Mouse (Mus musculus) lung, embryonic 14.5 days (tissue): ENCODE data around the gene Fam184a. TPM values are rescaled to one million over a fixed set of nuclear protein-coding genes. Genes with fewer than 3 reads are reported as not detected.

Experiments
- ATAC-seq: fragments of 200-750 bp; cut with Nextera tagmentation; 2 replicates; pipeline ENCODE4 v1.8.0; 2017; ENCODE audit warnings: mild to moderate bottlenecking, moderate TSS enrichment, moderate library complexity; ENCODE audit not compliant: insufficient read depth
- DNase-seq: peaks from one replicate; pipeline ENCODE4 v3.0.0-alpha.2; 2015
- H3K27ac ChIP-seq: fragments of 300-500 bp; sonication (generic); 2 replicates; pipeline ENCODE4 v1.5.1; 2014; ENCODE audit warnings: low read depth, mild to moderate bottlenecking, moderate library complexity
- H3K27me3 ChIP-seq: fragments of 300-500 bp; sonication (generic); 2 replicates; pipeline ENCODE4 v1.6.1; 2014; ENCODE audit warnings: low read length, control low read depth; ENCODE audit not compliant: insufficient read depth
- H3K36me3 ChIP-seq: fragments of 300-500 bp; sonication (generic); 2 replicates; pipeline ENCODE4 v1.6.1; 2014; ENCODE audit warnings: control low read depth; ENCODE audit not compliant: insufficient read depth
- H3K4me1 ChIP-seq: fragments of 300-500 bp; sonication (generic); 2 replicates; pipeline ENCODE4 v1.6.1; 2014; ENCODE audit warnings: antibody characterized with exemption, control low read depth; ENCODE audit not compliant: insufficient read depth
- H3K4me2 ChIP-seq: fragments of 300-500 bp; sonication (generic); 2 replicates; pipeline ENCODE4 v1.6.1; 2014; ENCODE audit warnings: mild to moderate bottlenecking
- H3K4me3 ChIP-seq: fragments of 300-500 bp; sonication (generic); 2 replicates; pipeline ENCODE4 v1.5.1; 2014; ENCODE audit warnings: low read depth, low read length
- H3K9ac ChIP-seq: fragments of 300-500 bp; sonication (generic); 2 replicates; pipeline ENCODE4 v1.6.1; 2014
- H3K9me3 ChIP-seq: fragments of 300-500 bp; sonication (generic); 2 replicates; pipeline ENCODE4 v1.6.1; 2016; ENCODE audit warnings: low read depth, low read length, control low read depth
- CTCF ChIP-seq: IDR thresholded peaks from 2 replicates; pipeline ENCODE4 v1.5.1; 2016; ENCODE audit warnings: antibody characterized with exemption, low read depth
- WGBS: fragments of 180-500 bp; shearing (Covaris S2); extraction: QIAGEN DNeasy Blood & Tissue Kit; methylation state at CpG from one replicate; pipeline ENCODE4 v1.1.7; 2014; 5-methylcytosine and 5-hydroxymethylcytosine counted together
- polyA plus RNA-seq: library from polyadenylated mRNA; unstranded; fragments of >200 nt; fragmentation: Nextera tagmentation; extraction: Ambion mirVana; gene quantifications from 2 replicates; pipeline ENCODE4 v1.2.1, GENCODE M21; 2014

The Fam184a gene
- polyA plus RNA-seq, 1 experiment from 2014 or later, result 3.1 TPM

GRCm38 (mm10) chr10:53629918-53630250 lies 121.0 kb downstream of the Fam184a start:
- Histone ChIP-seq H3K4me1 (no peaks in the 10 kb centered on the region), H3K4me2 (peak overlapping the region; percentile 60), H3K9ac (peak overlapping the region; percentile 73), H3K27me3 (no peaks in the 10 kb centered on the region), H3K9me3 (no peaks in the 10 kb centered on the region), H3K27ac (peak overlapping the region; percentile 98), H3K36me3 (peaks cover 6% of the 10 kb centered on the region; the same call in 1 of the 2 replicates), H3K4me3 (peak overlapping the region; percentile 73)
- ATAC-seq (peak; percentile 96), DNase-seq (peak; percentile 98)
- whole genome bisulfite sequencing, result under 1% methylated on average over 35 of the region's 35 CpGs
- no peak for TF ChIP-seq CTCF

- under 1% methylated on average over 67 of the region's 67 CpGs for WGBS
- H3K27me3 ChIP-seq, result no peaks in the 10 kb centered on the region
- no peaks in the 10 kb centered on the region for H3K9me3 ChIP-seq
- ATAC-seq (peak; percentile 74), DNase-seq (peak; percentile 97)
- peak overlapping the region; percentile 73 for H3K4me3 ChIP-seq
- H3K4me2 ChIP-seq, result peak overlapping the region; percentile 60
- peaks cover 9% of the 10 kb centered on the region; the same call in 1 of the 2 replicates for H3K36me3 ChIP-seq
- TF ChIP-seq CTCF, result peak; percentile 44
- peak overlapping the region; percentile 98 for H3K27ac ChIP-seq
- H3K9ac ChIP-seq, result peak overlapping the region; percentile 73
- no peaks in the 10 kb centered on the region for H3K4me1 ChIP-seq
These were observed 121.5 kb downstream of the Fam184a start for GRCm38 (mm10) chr10:53629247-53629917.

GRCm38 (mm10) chr10:53615850-53616616 lies 134.9 kb downstream of the Fam184a start:
- 71% methylated on average over 8 of the region's 8 CpGs for WGBS
- Histone ChIP-seq H3K9me3 (no peaks in the 10 kb centered on the region), H3K4me3 (no peak overlapping the region), H3K4me2 (no peak overlapping the region), H3K27ac (no peak overlapping the region), H3K4me1 (no peaks in the 10 kb centered on the region), H3K9ac (no peak overlapping the region), H3K27me3 (no peaks in the 10 kb centered on the region), H3K36me3 (peaks cover 50% of the 10 kb centered on the region)
- peak; percentile 28 for DNase-seq
- TF ChIP-seq CTCF, result no peak
- ATAC-seq, result no peak

GRCm38 (mm10) chr10:53613955-53614354 lies 137.0 kb downstream of the Fam184a start:
- DNase-seq (no peak), ATAC-seq (no peak)
- Histone ChIP-seq H3K9me3 (no peaks in the 10 kb centered on the region), H3K4me3 (no peak overlapping the region), H3K4me1 (no peaks in the 10 kb centered on the region), H3K4me2 (no peak overlapping the region), H3K27ac (no peak overlapping the region), H3K27me3 (no peaks in the 10 kb centered on the region), H3K36me3 (peaks cover 52% of the 10 kb centered on the region), H3K9ac (no peak overlapping the region)
- WGBS, result 59% methylated on average over 1 of the region's 1 CpGs
- no peak for TF ChIP-seq CTCF

GRCm38 (mm10) chr10:53612172-53612571 lies 138.8 kb downstream of the Fam184a start:
- no peak for TF ChIP-seq CTCF
- no peak overlapping the region for H3K27ac ChIP-seq
- no peaks in the 10 kb centered on the region for H3K4me1 ChIP-seq
- no peak overlapping the region for H3K4me2 ChIP-seq
- no peak overlapping the region for H3K4me3 ChIP-seq
- 79% methylated on average over 1 of the region's 1 CpGs for WGBS
- H3K9ac ChIP-seq, result no peak overlapping the region
- DNase-seq (no peak), ATAC-seq (no peak)
- H3K9me3 ChIP-seq, result no peaks in the 10 kb centered on the region
- H3K36me3 ChIP-seq, result peaks cover 65% of the 10 kb centered on the region
- H3K27me3 ChIP-seq, result no peaks in the 10 kb centered on the region

GRCm38 (mm10) chr10:53608274-53608673 lies 142.6 kb downstream of the Fam184a start:
- no peaks in the 10 kb centered on the region for H3K27me3 ChIP-seq
- no peak overlapping the region for H3K4me2 ChIP-seq
- H3K4me1 ChIP-seq, result no peaks in the 10 kb centered on the region
- no peak overlapping the region for H3K9ac ChIP-seq
- H3K9me3 ChIP-seq, result no peaks in the 10 kb centered on the region
- ATAC-seq (no peak), DNase-seq (no peak)
- TF ChIP-seq CTCF, result no peak
- 58% methylated on average over 2 of the region's 2 CpGs for whole genome bisulfite sequencing
- no peak overlapping the region for H3K4me3 ChIP-seq
- H3K36me3 ChIP-seq, result peaks cover 80% of the 10 kb centered on the region
- no peak overlapping the region for H3K27ac ChIP-seq

- Histone ChIP-seq H3K27me3 (no peaks in the 10 kb centered on the region), H3K4me2 (no peak overlapping the region), H3K9ac (no peak overlapping the region), H3K9me3 (no peaks in the 10 kb centered on the region), H3K27ac (no peak overlapping the region), H3K4me3 (no peak overlapping the region), H3K36me3 (peaks cover 84% of the 10 kb centered on the region), H3K4me1 (no peaks in the 10 kb centered on the region)
- WGBS, result 54% methylated on average over 2 of the region's 2 CpGs
- no peak for TF ChIP-seq CTCF
- ATAC-seq, result no peak
- no peak for DNase-seq
These were observed 145.6 kb downstream of the Fam184a start for GRCm38 (mm10) chr10:53605328-53605727.
